Mouse (Mus musculus) stomach, postnatal 0 days (tissue): Measurements from ENCODE around the gene Tbl3. TPM values are rescaled to one million over a fixed set of nuclear protein-coding genes. Genes with fewer than 3 reads are reported as not detected.
"Not testable (repeated sequence)": the region's sequence is repeated elsewhere in the genome, so short reads cannot be mapped to it uniquely, and the experiment has no call there.

Experiments
- ATAC-seq: fragments of 200-750 bp; cut with Nextera tagmentation; 2 replicates; pipeline ENCODE4 v1.8.0; 2017; ENCODE audit not compliant: low FRiP score, low TSS enrichment
- DNase-seq: peaks from one replicate; pipeline ENCODE4 v3.0.0-alpha.2; 2016; ENCODE audit warnings: low spot score
- H3K27ac ChIP-seq: fragments of 300-500 bp; sonication (generic); replicated peaks from 2 replicates; pipeline ENCODE4 v1.5.1; 2014; ENCODE audit warnings: mild to moderate bottlenecking, control low read depth
- H3K27me3 ChIP-seq: fragments of 300-500 bp; sonication (generic); 2 replicates; pipeline ENCODE4 v1.6.1; 2014; ENCODE audit warnings: low read length; ENCODE audit not compliant: control insufficient read depth, insufficient read depth
- H3K36me3 ChIP-seq: fragments of 300-500 bp; sonication (generic); 2 replicates; pipeline ENCODE4 v1.6.1; 2014; ENCODE audit warnings: low read length, mixed read lengths; ENCODE audit not compliant: control insufficient read depth, insufficient read depth
- H3K4me1 ChIP-seq: fragments of 300-500 bp; sonication (generic); replicated peaks from 2 replicates; pipeline ENCODE4 v1.6.1; 2014; ENCODE audit warnings: antibody characterized with exemption; ENCODE audit not compliant: control insufficient read depth, insufficient read depth
- H3K4me2 ChIP-seq: fragments of 300-500 bp; sonication (generic); replicated peaks from 2 replicates; pipeline ENCODE4 v1.6.1; 2014; ENCODE audit warnings: low read depth, mild to moderate bottlenecking, control low read depth, moderate library complexity
- H3K4me3 ChIP-seq: fragments of 300-500 bp; sonication (generic); 2 replicates; pipeline ENCODE4 v1.5.1; 2014; ENCODE audit warnings: low read depth, low read length, control low read depth
- H3K9ac ChIP-seq: fragments of 300-500 bp; sonication (generic); 2 replicates; pipeline ENCODE4 v1.6.1; 2014; ENCODE audit warnings: mild to moderate bottlenecking, low read length, control low read depth, mixed read lengths
- H3K9me3 ChIP-seq: fragments of 300-500 bp; sonication (generic); 2 replicates; pipeline ENCODE4 v1.6.1; 2016; ENCODE audit warnings: low read length; ENCODE audit not compliant: control insufficient read depth
- CTCF ChIP-seq: IDR thresholded peaks from 2 replicates; pipeline ENCODE4 v1.5.1; 2016; ENCODE audit warnings: antibody characterized with exemption, low read depth, mild to moderate bottlenecking, moderate library complexity
- EP300 ChIP-seq: optimal IDR thresholded peaks from 2 replicates; pipeline ENCODE3; 2016; ENCODE audit warnings: antibody characterized with exemption
- WGBS: fragments of 180-500 bp; shearing (Covaris S2); extraction: QIAGEN DNeasy Blood & Tissue Kit; methylation state at CpG from one replicate; pipeline ENCODE4 v1.1.7; 2014; 5-methylcytosine and 5-hydroxymethylcytosine counted together
- polyA plus RNA-seq: library from polyadenylated mRNA; unstranded; fragments of >200 nt; fragmentation: Nextera tagmentation; extraction: Ambion mirVana; gene quantifications from 2 replicates; pipeline ENCODE4 v1.2.1, GENCODE M21; 2015

The Tbl3 gene
- polyA plus RNA-seq, 1 experiment from 2014 or later: 33.7 TPM

DNA sequence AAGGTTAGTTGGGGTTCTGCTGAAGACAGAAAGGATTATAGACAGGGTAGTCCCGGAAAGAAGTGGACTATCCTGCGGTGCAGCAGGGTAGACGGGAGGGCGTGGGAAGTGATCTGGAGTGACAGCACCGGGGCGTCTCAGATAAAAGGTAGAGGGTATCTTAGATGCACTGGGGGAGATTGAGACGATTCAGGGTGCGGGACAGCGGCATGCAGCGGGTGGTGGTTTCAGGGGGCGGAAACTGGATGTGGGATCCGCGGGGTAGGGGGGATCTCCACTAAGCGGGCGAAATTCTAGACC is 16.4 kb upstream of the Tbl3 start:
- under 1% methylated on average over 15 of the region's 15 CpGs for WGBS
- ATAC-seq: no peak

DNA sequence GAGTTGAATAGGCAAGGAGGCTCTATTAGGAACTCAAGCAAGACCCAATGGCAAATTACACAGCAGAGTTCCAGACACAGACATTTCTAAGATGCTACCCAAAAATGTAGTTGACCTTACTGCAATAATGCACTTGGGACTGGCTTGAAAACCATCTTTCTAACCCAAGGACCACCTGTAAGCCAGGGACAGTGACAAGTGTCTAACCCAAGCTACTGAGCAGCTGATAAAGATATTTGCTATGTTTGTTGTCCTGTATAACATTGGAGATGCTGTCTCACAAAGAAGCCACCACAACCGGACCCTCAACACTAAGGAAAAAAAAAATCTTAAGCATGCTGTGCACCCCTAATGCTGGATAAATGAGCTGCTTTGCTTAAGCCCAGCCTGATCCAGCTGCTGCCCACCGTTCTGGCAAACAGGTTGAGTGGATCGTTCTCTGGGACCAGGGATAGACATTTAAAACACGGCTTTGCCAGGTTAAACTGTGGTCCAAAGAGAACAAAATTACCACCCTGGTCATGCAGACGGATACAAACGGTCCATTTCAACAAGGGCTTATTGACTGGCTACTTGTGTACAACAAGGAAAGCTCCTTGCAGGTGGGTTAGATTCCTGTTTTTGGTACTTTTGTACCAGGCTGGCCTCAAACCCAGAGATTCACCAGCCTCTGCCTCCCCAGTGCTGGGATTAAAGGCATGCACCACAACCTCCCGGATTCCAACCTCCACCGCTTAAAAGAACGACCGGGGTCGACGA is 15.8 kb upstream of the Tbl3 start:
- Histone ChIP-seq H3K9ac (peak overlapping the region; percentile 64), H3K4me3 (peak overlapping the region; percentile 58), H3K4me2 (peak overlapping the region; percentile 69), H3K4me1 (0 out of 2 replicates have a peak, but pooled peaks cover 2% of the 10 kb centered on the region), H3K27ac (peak overlapping the region; percentile 73), H3K36me3 (peaks cover 10% of the 10 kb centered on the region), H3K27me3 (no peaks in the 10 kb centered on the region), H3K9me3 (no peaks in the 10 kb centered on the region)
- ATAC-seq: no peak
- WGBS: under 1% methylated on average over 12 of the region's 12 CpGs
- no peak for DNase-seq
- TF ChIP-seq EP300 (no peak), CTCF (no peak)

More for the DNA sequence above, 16.4 kb upstream of the Tbl3 start:
- Histone ChIP-seq H3K4me1 (0 out of 2 replicates have a peak, but pooled peaks cover 2% of the 10 kb centered on the region), H3K36me3 (peaks cover 10% of the 10 kb centered on the region), H3K27ac (peak overlapping the region; percentile 73), H3K4me3 (peak overlapping the region; percentile 58), H3K9ac (peak overlapping the region; percentile 64), H3K27me3 (no peaks in the 10 kb centered on the region), H3K9me3 (no peaks in the 10 kb centered on the region), H3K4me2 (peak overlapping the region; percentile 69)
- peak; percentile 31 for DNase-seq
- no peak for TF ChIP-seq EP300
- no peak for TF ChIP-seq CTCF

DNA sequence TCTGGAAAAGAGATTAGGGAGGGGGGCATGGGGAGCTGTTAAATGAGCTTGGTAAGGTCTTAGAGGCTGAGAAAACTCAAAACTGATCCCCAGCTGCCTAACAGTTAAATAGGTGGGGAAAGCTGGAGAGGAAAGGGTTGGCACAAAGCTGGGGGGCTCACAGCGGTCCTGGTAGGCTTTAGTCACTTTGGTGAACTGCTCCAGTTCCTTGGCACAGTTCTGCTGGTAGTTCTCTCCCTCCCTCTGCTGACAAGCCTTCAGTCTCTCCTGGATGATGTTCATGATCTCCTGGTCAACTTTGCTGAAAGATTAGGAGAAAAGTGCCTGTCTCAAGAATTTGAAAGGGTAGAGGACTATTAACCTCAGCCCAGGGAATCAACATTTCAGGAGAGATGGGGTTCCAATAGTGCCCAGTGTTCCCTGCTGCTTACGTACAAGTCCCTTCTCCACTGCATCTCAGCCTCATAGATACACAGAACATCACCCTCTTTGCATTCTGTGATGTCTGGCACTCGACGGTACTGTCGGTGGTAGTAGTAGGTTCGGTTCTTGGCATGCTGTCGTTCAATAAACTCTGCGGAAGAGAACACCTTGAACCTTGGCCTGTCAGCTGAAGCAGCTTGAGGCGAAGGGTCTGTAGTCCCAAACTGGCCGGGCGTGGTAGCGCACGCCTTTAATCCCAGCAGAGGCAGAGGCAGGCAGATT is 14.9 kb upstream of the Tbl3 start:
- no peak for TF ChIP-seq CTCF
- TF ChIP-seq EP300: no peak
- no peak overlapping the region for H3K27ac ChIP-seq
- peaks cover 10% of the 10 kb centered on the region for H3K36me3 ChIP-seq
- H3K4me3 ChIP-seq: no peak overlapping the region
- DNase-seq (no peak), ATAC-seq (no peak)
- 0 out of 2 replicates have a peak, but pooled peaks cover 2% of the 10 kb centered on the region for H3K4me1 ChIP-seq
- peak overlapping the region; percentile 25 for H3K4me2 ChIP-seq
- no peaks in the 10 kb centered on the region for H3K9me3 ChIP-seq
- no peaks in the 10 kb centered on the region for H3K27me3 ChIP-seq
- WGBS: 38% methylated on average over 13 of the region's 13 CpGs
- H3K9ac ChIP-seq: 0 out of 2 replicates have a peak overlapping the region, but pooled peaks have one; percentile 4

DNA sequence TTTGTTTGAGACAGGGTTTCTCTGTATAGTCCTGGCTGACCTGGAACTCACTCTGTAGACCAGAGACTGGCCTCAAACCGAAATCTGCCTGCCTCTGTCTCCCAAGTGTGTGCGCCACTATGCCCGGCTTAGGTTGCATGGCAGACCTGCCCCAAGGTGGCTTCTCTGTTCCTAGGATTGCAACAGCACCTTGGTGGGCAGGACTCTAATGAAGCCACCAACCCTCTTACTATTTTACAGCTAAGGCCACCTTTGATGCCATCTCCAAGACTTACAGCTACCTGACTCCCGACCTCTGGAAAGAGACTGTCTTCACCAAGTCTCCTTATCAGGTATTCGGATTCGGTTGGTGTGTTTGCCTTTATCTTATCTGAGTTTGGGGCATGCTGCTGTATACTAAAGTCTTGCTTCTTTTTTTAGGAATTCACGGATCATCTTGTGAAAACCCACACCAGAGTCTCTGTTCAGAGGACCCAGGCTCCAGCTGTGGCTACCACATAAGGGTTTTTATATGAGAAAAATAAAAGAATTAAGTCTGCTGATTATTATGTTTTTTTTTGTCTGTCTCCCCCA is 14.0 kb upstream of the Tbl3 start:
- not testable (repeated sequence) for H3K4me1 ChIP-seq, H3K9me3 ChIP-seq, DNase-seq, H3K36me3 ChIP-seq, ATAC-seq, H3K27me3 ChIP-seq
- Histone ChIP-seq H3K27ac (peak overlapping the region; percentile 45; the same call in 1 of the 2 replicates), H3K4me2 (peak overlapping the region; percentile 66), H3K9ac (peak overlapping the region; percentile 32), H3K4me3 (peak overlapping the region; percentile 50; the same call in 1 of the 2 replicates)
- 46% methylated on average over 7 of the region's 7 CpGs for WGBS

DNA sequence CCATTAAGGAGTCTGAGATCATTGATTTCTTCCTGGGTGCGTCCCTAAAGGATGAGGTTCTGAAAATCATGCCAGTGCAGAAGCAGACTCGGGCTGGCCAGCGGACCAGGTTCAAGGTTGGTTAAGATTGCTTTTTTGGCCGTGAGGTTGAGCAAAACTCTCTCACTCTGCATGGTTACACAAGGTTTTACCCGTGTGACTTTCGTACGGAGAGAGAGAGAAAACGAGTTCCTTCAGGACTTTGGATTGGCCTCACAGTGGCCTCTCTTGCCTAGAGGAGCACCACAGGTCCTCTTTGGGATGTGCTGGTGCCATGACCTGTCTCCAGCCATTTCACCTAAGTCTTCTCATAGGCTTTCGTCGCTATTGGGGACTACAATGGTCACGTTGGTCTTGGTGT is 13.2 kb upstream of the Tbl3 start:
- not testable (repeated sequence) for ATAC-seq, DNase-seq, H3K9me3 ChIP-seq, H3K27me3 ChIP-seq, H3K36me3 ChIP-seq, H3K4me1 ChIP-seq
- Histone ChIP-seq H3K9ac (peak overlapping the region; percentile 88), H3K4me2 (peak overlapping the region; percentile 66), H3K27ac (peak overlapping the region; percentile 94), H3K4me3 (peak overlapping the region; percentile 50)
- WGBS: 0% methylated on average over 11 of the region's 11 CpGs
